Mouse (Mus musculus): ENCODE measurements around the gene Txlnb. TPM values are rescaled to one million over a fixed set of nuclear protein-coding genes. Genes with fewer than 3 reads are reported as not detected.
"Not testable (repeated sequence)": the region's sequence is repeated elsewhere in the genome, so short reads cannot be mapped to it uniquely, and the experiment has no call there.

The Txlnb gene
- 100 to 1,000 TPM; 374 to 407 (median 392) TPM for total RNA-seq (2022)

DNA sequence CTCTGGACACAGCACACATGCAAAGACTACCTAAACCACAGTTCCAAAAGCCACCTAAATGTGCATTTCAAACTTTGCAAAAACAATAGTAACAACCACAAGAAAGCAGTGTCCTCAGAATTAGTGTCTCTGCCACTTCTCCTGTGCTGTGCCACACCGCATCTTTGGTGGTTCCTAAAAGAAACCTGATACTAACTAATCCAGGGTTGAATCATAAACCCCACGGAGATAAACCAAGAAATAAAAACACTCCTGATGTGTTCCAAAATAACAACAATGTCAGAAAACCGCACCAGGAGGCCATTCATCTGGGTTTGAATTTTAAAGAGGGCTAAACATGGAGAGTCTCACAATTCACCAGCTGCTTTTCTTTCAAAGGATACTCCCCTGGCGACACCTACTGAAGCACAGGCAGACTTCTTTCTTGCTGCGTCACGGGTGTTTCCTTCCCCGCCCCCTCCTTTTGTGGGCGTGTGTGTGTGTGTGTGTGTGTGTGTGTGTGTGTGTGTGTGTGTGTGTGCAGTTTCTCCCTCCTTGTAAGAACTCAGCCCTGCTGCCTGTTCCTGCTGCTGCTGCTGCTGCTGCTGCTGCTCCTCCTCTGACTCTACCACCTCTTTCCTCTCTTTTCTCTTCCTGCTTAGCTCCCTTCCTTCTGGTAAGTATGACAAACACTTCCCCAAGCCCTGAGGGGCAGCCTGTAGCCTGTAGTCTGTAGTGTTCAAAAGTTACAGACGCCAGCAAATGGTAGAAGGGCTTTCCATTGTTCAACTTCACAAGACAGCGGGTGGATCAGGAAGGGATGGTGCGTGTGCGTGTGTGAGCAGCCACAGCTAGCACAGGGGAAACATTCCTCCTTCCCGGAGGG, at the start of gene Txlnb:
Gene Txlnb (plus strand): TSS at position 460 of the 865 bp plus-strand sequence.
- peak; percentile 50 to 77 for DNase-seq (ENCODE audit: low spot score in 2 of 2)

- no peak for DNase-seq (ENCODE audit: low spot score in 2 of 2)
These were observed 43.5 kb upstream of the Txlnb start for GRCm38 (mm10) chr10:17752478-17752877.

DNA sequence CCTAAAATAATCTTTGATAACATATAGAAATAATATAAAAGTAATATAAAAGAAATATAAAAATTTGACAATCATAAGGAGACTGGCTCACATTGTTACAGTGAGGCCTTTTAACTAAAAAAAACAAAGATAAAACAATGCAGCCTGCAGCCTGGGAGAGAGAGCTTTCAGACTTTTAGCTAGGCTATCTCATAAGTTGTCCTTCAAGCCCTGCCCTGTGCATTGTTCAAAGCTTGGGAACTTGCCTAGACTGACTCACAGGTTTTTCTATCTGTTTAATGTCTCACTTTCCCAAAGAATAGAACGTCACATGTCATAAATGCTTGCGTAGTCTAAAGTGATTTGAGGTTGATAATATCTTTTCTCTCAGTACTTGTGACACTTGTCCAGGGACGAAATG, 36.3 kb upstream of the Txlnb start:
- DNase-seq (ENCODE audit: low spot score in 2 of 2): no peak

DNA sequence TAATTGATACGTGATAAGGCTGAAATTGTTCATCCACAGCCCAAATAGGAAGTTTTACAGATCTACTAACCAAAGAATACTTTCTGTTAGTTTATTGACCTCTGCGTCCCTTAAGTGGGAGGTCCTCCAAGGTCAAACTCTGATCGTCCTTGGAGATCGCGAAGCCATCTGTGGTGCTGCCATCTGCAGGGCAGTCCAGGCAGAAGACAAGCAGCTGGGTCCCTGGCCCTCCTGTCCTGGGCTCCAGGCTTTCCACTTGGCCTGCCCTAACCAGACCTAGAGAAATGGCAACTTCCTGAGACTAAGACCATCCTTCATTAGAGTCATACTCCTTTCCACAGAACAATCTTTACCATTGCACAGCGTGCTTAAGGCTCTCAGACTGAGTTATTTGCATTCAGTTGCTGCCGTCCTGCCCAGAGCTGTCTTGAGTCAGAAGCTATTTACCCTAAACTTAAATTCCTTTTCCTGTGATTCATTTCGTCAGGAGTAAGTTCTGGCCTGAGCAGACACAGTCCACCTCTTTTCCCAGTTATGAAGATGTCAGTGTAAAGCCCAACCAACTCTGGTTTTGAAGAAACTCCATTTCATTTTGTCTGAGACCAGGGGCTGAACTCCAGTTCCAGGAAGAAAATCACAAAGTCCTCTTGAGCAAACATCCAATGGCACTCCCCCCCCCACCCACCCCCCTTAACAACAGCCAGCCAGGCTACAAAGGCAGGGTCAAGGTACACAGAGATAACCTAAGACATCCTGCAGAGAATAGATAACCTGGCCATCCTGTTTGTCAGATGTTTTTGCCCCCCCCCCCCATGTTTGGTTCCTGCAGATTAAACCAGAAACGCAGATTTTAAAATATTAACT, 35.0 kb upstream of the Txlnb start:
- DNase-seq (ENCODE audit: low spot score in 2 of 2): no peak

DNA sequence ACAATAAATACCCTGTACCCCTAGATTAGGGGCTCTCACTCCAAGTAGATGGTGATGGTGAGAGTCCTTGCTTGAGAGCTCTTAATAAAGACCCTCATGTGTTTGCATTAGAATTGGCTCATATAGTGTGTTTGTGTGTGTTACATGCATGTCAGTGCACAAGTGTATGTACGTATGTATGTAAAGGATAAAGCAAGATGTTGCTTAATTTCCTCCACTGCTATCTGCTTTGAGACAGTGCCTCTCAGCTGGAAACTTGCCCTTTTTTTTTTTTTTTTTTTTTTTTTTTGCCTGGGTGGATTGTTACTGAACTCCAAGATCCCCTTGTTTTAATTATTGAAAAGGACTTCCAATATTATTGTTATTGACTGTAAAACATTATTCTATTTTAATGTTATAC, 34.4 kb upstream of the Txlnb start:
- DNase-seq (ENCODE audit: low spot score in 2 of 2): no peak

GRCm38 (mm10) chr10:17762946-17763345, 33.1 kb upstream of the Txlnb start:
- no peak for DNase-seq (ENCODE audit: low spot score in 2 of 2)

DNA sequence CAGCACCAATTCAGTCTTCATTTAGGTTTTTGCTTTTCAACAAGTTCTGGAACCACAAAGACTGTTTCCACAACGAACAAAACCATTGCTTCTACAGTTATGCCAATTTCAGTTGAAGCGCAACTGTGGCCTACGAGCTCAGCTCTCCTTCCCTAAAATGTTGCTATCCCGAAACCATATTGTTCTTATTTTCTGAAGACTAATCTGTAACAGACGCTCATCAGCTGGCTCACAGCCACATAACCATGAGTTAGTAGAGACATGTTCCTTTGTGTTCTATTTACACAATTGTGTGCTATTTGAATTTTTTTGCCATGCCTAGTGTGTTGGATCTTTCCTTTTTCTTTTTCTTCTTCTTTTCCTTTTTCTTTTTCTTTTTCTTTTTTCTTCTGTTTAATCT, 26.2 kb upstream of the Txlnb start:
- no peak for DNase-seq (ENCODE audit: low spot score in 2 of 2)

DNA sequence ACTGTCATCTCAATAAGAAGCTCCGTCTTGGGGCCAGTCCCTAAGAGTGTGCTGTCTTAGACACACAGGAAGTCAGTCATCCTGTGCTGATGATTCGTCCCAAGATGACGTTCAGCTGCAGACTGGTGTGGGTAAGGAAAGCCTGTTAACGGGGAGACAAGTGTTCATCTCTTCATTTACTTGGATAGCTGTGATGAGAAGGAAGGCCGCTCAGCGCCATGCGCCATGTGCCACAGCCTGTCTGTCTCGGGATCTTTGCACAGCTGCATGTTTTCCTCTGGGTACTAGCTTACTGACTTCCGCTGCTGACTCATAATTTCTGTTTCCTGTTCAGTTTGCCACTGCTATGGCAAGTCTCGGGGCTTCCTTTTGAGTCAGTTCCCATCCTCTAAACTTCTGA, 23.7 kb upstream of the Txlnb start:
- DNase-seq (ENCODE audit: low spot score in 2 of 2): no peak

GRCm38 (mm10) chr10:17774366-17774765, 21.7 kb upstream of the Txlnb start:
- DNase-seq (ENCODE audit: low spot score in 2 of 2): no peak

DNA sequence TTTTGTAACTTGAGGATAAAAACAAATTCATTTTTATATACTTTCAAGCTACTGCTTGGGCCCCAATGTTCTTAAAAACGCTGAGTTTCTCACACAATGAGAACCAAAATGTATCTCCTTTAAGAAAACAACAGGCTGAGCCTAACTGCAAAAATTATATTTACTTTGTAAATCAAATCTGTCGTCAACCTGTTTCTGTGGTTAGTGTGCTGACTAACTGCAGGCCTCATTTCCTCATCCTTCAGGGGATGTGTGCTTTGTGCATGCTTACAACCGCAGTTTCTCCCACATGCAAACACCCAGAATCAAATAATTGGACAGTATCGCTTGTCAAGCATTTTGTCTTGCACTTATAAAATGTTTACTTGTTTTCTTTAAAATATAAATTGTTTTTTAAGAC, 20.9 kb upstream of the Txlnb start:
- no peak for DNase-seq (ENCODE audit: low spot score in 2 of 2)

GRCm38 (mm10) chr10:17776684-17777083, 19.3 kb upstream of the Txlnb start:
- DNase-seq (ENCODE audit: low spot score in 2 of 2): not testable (repeated sequence)

DNA sequence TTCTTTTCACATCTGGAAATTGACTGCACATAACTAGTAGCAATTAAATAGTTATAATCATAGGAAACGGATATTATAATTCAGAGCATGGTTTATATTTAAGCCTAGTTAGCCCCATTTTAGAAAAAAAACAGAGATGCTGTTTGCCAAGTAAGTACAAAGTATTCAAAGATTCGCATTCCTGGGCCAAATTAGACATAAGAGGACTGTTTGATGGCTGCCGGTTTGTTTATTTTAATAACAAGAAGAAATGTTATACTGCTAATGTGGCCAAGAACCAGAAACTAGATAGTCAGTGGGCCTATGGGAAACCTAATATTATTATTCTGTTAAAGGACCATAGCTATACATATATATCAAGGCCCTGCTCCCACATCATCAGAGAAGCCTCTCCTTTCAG, 9.3 kb upstream of the Txlnb start:
- DNase-seq (ENCODE audit: low spot score in 2 of 2): no peak

DNA sequence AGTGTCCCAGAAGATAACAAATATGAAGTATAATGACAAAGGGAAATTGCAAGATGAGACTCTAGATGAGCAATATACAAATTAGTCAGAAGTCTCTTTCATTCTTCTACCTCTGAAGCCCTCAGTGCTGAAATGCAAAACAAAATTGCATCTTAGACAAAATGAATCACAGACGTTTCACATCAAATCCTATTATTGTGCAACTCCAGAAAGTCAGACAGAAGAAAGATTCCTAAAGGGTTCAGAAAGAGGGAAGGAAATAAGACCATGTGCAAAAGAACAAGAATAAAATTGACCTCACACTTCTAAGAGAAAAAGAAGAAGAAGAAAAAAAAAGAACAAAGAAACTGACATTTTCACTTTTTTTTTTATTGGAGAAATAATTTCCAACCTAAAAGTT, 8.1 kb upstream of the Txlnb start:
- no peak for DNase-seq (ENCODE audit: low spot score in 2 of 2)

DNA sequence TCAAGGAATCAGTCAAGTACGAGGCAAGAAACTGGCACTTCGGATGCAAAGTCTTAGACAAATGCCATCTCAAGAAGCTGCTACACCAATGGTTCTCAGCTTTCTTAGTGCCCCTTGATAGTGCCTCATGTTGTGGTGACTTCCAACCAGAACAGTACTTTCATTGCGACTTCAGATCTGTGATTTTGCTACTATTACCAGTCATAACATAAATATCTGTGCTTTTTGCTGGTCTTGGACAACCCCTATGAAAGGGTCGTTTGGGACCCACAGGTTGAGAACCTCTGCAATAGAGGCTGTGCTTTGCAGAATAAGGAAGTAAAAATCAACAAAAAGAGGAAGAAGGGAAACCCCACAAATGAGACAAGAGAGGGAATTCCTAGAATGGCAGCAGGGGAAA, 7.7 kb upstream of the Txlnb start:
- no peak for DNase-seq (ENCODE audit: low spot score in 2 of 2)

DNA sequence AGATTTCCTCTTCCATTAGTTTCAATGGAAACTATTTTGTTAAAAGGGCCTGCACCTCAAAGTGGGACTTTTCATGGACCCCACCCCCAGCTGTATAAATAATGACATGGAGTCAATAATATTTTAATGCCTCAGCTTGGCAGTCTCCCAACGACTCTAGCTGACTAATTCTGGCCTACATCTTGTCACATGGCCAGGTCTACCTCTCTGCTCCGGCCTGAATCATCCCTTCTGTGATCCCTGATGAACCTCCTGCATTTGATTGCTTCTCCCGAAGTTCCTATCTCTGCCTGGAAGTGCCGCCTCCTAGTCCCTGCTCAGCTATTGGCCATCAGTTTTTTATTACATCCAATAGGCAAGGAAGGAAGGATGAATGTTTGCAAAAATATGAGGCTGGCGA, 2.1 kb upstream of the Txlnb start:
- no peak for DNase-seq (ENCODE audit: low spot score in 2 of 2)

DNA sequence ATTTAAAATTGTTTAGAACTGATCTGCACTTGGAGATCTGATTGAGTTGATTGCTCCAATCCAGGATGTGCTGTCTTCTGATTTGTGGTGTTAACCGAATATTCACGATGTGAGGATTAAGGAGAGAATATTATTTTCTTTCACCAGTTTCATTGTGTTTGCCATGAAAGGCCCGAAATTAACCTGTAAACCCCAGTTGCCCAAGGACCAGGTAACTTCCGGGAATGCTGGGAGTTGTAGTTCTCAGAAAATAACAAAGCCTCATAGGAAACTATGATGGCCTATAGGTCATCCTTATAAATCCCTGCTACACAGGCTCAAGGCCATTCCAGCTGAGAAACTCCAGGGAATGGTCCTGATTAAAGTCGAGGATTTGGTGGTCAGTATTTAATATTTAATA, 1.6 kb upstream of the Txlnb start:
- DNase-seq (ENCODE audit: low spot score in 2 of 2): no peak

GRCm38 (mm10) chr10:17795227-17795626, 799 bp upstream of the Txlnb start:
- no peak for DNase-seq (ENCODE audit: low spot score in 2 of 2)

DNA sequence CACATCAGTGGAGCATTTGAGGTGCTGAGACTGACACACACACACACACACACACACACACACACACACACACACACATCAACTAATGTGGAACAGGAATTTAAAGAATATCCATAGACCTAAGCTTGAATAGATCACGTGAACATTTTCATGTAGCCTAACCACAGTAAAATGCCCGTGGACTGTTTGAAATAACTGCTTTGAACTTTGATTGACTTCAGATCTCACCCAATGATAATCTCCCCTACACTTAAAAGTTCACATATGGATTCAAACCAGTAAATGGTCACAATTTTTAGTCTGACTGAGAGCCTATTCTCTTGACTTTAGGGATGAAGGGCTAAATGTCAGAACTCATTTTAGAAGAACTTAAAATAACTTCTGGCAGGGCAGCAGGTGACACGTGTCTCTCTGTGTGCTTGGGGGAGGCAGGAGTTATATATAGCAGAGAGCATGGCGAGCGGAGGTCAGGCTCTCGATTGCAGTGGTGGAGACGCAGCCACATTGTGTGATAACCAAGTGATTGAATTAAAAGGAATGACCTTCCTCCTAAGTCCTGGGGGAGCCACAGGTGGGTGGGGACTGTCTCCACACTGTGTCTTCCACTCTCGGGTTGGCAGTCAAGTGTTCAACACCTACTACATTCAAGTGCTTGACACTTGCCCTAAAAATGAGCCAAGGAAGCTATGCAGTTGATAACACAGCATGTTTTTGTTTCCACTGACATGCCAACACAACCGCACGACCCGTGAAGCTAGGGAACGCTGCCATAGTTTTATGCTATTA, 1.0 kb downstream of the Txlnb start:
- peak; percentile 34 to 54 for DNase-seq (ENCODE audit: low spot score in 2 of 2)

- DNase-seq (ENCODE audit: low spot score in 2 of 2): no peak
These were observed 1.7 kb downstream of the Txlnb start for GRCm38 (mm10) chr10:17797681-17798080.

GRCm38 (mm10) chr10:17801788-17802187, 5.8 kb downstream of the Txlnb start:
- no peak for DNase-seq (ENCODE audit: low spot score in 2 of 2)

GRCm38 (mm10) chr10:17808526-17808925, 12.5 kb downstream of the Txlnb start:
- no peak for DNase-seq (ENCODE audit: low spot score in 2 of 2)

DNA sequence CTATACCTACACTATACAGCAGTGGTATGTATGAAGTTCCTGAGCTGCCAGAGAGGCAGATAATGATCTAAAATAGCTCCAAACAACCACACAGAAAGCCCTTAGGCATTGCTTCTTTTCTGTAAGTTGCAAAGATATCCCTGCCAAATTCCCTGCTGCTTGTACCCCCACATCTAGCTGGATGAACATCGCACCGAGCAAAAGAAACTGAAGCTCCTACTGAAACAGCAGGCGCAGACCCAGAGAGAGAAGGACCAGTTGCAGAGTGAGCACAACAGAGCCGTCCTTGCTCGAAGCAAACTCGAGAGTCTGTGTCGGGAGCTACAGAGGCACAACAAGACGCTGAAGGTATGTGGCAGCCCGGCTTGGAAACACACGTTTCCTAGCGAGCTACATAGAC, 19.0 kb downstream of the Txlnb start:
- no peak for DNase-seq (ENCODE audit: low spot score in 2 of 2)

Data from gastrocnemius, adult 8-10 months (tissue).